Mouse (Mus musculus): ENCODE results near the gene Spata31d1a. TPM values are rescaled to one million over a fixed set of nuclear protein-coding genes. Genes with fewer than 3 reads are reported as not detected.

Spata31d1a gene
- polyA plus RNA-seq, 1 experiment from 2014 or later, result 0.30 TPM

GRCm38 (mm10) chr13:59655718-59656315, 54.3 kb downstream of the Spata31d1a start:
- WGBS, result 92% methylated on average over 15 of the region's 15 CpGs

GRCm38 (mm10) chr13:59654465-59654864, 55.7 kb downstream of the Spata31d1a start:
- Histone ChIP-seq H3K27ac (ENCODE audit: low read length) (no peak overlapping the region), H3K36me3 (ENCODE audit: control insufficient read depth, insufficient read depth, low read length) (no peaks in the 10 kb centered on the region), H3K27me3 (ENCODE audit: control insufficient read depth, insufficient read depth, low read depth, low read length) (no peaks in the 10 kb centered on the region), H3K9me3 (replicated peaks; ENCODE audit: control insufficient read depth, low read length, poor library complexity, severe bottlenecking) (no peaks in the 10 kb centered on the region), H3K4me3 (ENCODE audit: low read depth, low read length) (no peak overlapping the region), H3K4me1 (ENCODE audit: control insufficient read depth, insufficient read depth, low read length) (peaks cover 11% of the 10 kb centered on the region; the same call in 1 of the 2 replicates), H3K4me2 (ENCODE audit: low read length) (no peak overlapping the region), H3K9ac (ENCODE audit: low read depth, low read length) (no peak overlapping the region)
- whole genome bisulfite sequencing, result 96% methylated on average over 5 of the region's 5 CpGs
- no peak for ATAC-seq

More at GRCm38 (mm10) chr13:59655718-59656315, 54.3 kb downstream of the Spata31d1a start:
- H3K36me3 ChIP-seq (ENCODE audit: control insufficient read depth, insufficient read depth, low read length), result no peaks in the 10 kb centered on the region
- no peak overlapping the region for H3K9ac ChIP-seq (ENCODE audit: low read depth, low read length)
- no peak for ATAC-seq
- H3K27ac ChIP-seq (ENCODE audit: low read length), result no peak overlapping the region
- H3K4me1 ChIP-seq (ENCODE audit: control insufficient read depth, insufficient read depth, low read length), result peaks cover 11% of the 10 kb centered on the region; the same call in 1 of the 2 replicates
- no peak overlapping the region for H3K4me3 ChIP-seq (ENCODE audit: low read depth, low read length)
- H3K4me2 ChIP-seq (ENCODE audit: low read length), result no peak overlapping the region
- no peaks in the 10 kb centered on the region for H3K27me3 ChIP-seq (ENCODE audit: control insufficient read depth, insufficient read depth, low read depth, low read length)
- H3K9me3 ChIP-seq (replicated peaks; ENCODE audit: control insufficient read depth, low read length, poor library complexity, severe bottlenecking), result no peaks in the 10 kb centered on the region

GRCm38 (mm10) chr13:59653136-59653535, 57.0 kb downstream of the Spata31d1a start:
- H3K4me3 ChIP-seq (ENCODE audit: low read depth, low read length), result no peak overlapping the region
- peaks cover 11% of the 10 kb centered on the region; the same call in 1 of the 2 replicates for H3K4me1 ChIP-seq (ENCODE audit: control insufficient read depth, insufficient read depth, low read length)
- H3K27me3 ChIP-seq (ENCODE audit: control insufficient read depth, insufficient read depth, low read depth, low read length), result no peaks in the 10 kb centered on the region
- no peak overlapping the region for H3K9ac ChIP-seq (ENCODE audit: low read depth, low read length)
- WGBS, result 62% methylated on average over 3 of the region's 3 CpGs
- no peaks in the 10 kb centered on the region for H3K9me3 ChIP-seq (replicated peaks; ENCODE audit: control insufficient read depth, low read length, poor library complexity, severe bottlenecking)
- no peak overlapping the region for H3K27ac ChIP-seq (ENCODE audit: low read length)
- no peaks in the 10 kb centered on the region for H3K36me3 ChIP-seq (ENCODE audit: control insufficient read depth, insufficient read depth, low read length)
- 0 out of 2 replicates have a peak, but pooled peaks have one; percentile 5 for ATAC-seq
- H3K4me2 ChIP-seq (ENCODE audit: low read length), result no peak overlapping the region

- no peaks in the 10 kb centered on the region for H3K27me3 ChIP-seq (ENCODE audit: control insufficient read depth, insufficient read depth, low read depth, low read length)
- H3K9ac ChIP-seq (ENCODE audit: low read depth, low read length), result no peak overlapping the region
- 25% methylated on average over 5 of the region's 5 CpGs for WGBS
- no peaks in the 10 kb centered on the region for H3K36me3 ChIP-seq (ENCODE audit: control insufficient read depth, insufficient read depth, low read length)
- ATAC-seq, result peak; percentile 32; the same call in 1 of the 2 replicates
- peaks cover 11% of the 10 kb centered on the region; the same call in 1 of the 2 replicates for H3K4me1 ChIP-seq (ENCODE audit: control insufficient read depth, insufficient read depth, low read length)
- no peak overlapping the region for H3K27ac ChIP-seq (ENCODE audit: low read length)
- H3K4me2 ChIP-seq (ENCODE audit: low read length), result no peak overlapping the region
- H3K4me3 ChIP-seq (ENCODE audit: low read depth, low read length), result no peak overlapping the region
- no peaks in the 10 kb centered on the region for H3K9me3 ChIP-seq (replicated peaks; ENCODE audit: control insufficient read depth, low read length, poor library complexity, severe bottlenecking)
These were observed 57.5 kb downstream of the Spata31d1a start for GRCm38 (mm10) chr13:59652651-59653050.

Other genes with a start within 250 kb of the Spata31d1a start
- gene Agtpbp1, start 125.1 kb downstream of the Spata31d1a start, polyA plus RNA-seq (2015; fragmentation: Nextera tagmentation; extraction: Ambion mirVana), result 73.9 and 76.0 TPM in 2 replicates
- gene Naa35, start 125.1 kb downstream of the Spata31d1a start, polyA plus RNA-seq (2015; fragmentation: Nextera tagmentation; extraction: Ambion mirVana), result 148 and 165 TPM in 2 replicates
- 18.4 and 27.3 TPM in 2 replicates for gene Golm1, start 34.5 kb downstream of the Spata31d1a start, polyA plus RNA-seq (2015; fragmentation: Nextera tagmentation; extraction: Ambion mirVana)
- gene 4921517D22Rik, start 16.2 kb downstream of the Spata31d1a start, polyA plus RNA-seq (2015; fragmentation: Nextera tagmentation; extraction: Ambion mirVana), result not detected in 2 replicates
- gene Spata31d1b, start 2.0 kb upstream of the Spata31d1a start, polyA plus RNA-seq (2015; fragmentation: Nextera tagmentation; extraction: Ambion mirVana), result not detected in 2 replicates
- not detected in 2 replicates for gene Spata31d1d, start 21.4 kb upstream of the Spata31d1a start, polyA plus RNA-seq (2015; fragmentation: Nextera tagmentation; extraction: Ambion mirVana)
- 0.24 and 0.52 TPM in 2 replicates for gene 1700014D04Rik, start 36.4 kb upstream of the Spata31d1a start, polyA plus RNA-seq (2015; fragmentation: Nextera tagmentation; extraction: Ambion mirVana)
- gene Isca1, start 59.5 kb upstream of the Spata31d1a start, polyA plus RNA-seq (2015; fragmentation: Nextera tagmentation; extraction: Ambion mirVana), result 164 and 165 TPM in 2 replicates
- not detected in 2 replicates for gene Gm49354, start 71.9 kb upstream of the Spata31d1a start, polyA plus RNA-seq (2015; fragmentation: Nextera tagmentation; extraction: Ambion mirVana)
- gene Tut7, start 112.8 kb upstream of the Spata31d1a start, polyA plus RNA-seq (2015; fragmentation: Nextera tagmentation; extraction: Ambion mirVana), result 45.0 and 47.9 TPM in 2 replicates

Data from midbrain, embryonic 16.5 days (tissue).